Mouse (Mus musculus) induced T-regulatory cell, adult 2 months (primary cell): Measurements from ENCODE around the gene Plekhg3.

ENCODE experiments used
- DNase-seq: peaks from one replicate; pipeline ENCODE4 v3.0.0-alpha.2; 2012; ENCODE audit warnings: low read depth

Gene Plekhg3

DNA sequence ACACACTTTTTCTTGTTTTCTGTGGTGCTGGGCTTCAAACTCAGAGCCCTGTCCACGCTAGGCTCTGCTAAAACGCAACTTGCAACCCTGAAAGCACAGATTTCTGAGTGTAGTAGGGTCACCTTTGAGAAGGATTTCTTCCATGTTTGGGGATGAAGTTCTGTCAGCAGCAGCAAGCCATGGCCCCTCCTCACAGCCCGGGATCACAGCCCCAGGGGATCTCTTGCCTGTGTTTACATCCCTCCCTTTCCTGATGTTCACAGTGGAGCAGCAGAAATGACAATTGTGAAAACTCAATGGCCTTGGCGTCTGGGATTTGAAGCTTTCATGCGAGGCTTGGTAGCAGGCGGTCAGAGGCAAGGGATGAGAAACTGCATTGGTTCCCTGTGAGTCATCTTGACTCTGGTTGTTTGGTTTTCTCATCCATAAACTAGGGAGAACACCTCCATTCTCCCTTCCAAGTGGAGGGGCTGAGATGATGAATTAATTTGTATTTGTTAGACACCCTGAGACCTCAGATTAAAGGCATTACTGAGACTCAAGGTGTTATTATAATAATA lies at the start of gene Plekhg3:
Gene Plekhg3 (plus strand): TSS at position 312 of the 560 bp plus-strand sequence.
- no peak for DNase-seq

DNA sequence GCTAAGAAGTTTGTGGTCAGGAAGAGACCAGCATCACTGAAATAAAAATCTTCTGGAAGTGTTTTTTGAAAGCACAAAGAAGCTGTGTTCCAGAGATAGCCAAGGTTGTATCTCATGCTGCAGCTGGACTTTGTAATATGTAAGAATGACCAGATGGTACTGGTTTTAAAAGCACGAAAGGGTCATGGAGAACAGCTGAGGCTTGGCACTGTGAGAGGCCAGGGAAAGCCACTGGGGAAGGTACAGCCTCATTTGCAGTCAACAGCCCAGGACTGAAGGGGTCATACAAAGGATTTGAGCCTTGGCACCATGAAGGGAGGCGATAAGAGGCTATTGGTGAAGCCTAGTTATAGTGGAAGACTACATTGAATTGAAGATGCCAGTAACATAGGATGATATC lies 48.2 kb upstream of the Plekhg3 start:
- no peak for DNase-seq

DNA sequence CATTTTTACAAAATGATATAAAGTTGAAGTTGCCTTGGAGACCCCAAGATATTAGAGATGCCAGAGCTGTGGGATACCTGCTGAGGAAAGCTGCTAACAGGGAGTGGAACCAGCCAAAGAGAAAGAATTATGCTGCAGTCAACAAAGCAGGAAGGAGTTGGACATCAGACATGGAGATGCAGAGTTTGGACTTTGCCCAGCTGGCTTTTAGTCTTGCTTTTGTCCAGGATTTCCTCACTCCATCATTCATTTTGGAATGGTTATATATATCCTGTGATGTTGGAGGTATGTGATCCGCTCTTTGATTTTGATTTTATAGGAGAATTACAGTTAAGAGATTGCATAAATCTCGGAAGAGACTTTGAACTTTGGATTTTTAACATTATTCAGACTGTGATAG lies 47.7 kb upstream of the Plekhg3 start:
- no peak for DNase-seq

DNA sequence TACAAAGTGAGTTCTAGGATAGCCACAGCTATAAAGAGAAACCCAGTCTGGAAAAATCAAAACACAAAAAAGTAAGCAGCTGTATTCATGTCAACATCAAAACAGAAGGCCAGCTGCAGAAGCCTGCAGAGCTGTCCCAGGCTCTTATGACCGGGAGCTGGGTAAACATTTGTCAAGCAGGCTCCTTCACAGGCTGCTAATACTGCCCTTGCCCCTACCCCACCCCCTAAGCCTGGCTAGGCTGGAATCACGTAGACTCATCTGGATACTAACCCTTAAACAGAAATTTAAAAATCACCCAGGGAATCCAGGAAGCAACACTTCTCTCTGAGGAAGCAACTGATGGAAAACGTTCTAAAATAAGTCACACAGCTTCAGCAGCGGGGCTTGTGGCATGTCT lies 45.8 kb upstream of the Plekhg3 start:
- no peak for DNase-seq

DNA sequence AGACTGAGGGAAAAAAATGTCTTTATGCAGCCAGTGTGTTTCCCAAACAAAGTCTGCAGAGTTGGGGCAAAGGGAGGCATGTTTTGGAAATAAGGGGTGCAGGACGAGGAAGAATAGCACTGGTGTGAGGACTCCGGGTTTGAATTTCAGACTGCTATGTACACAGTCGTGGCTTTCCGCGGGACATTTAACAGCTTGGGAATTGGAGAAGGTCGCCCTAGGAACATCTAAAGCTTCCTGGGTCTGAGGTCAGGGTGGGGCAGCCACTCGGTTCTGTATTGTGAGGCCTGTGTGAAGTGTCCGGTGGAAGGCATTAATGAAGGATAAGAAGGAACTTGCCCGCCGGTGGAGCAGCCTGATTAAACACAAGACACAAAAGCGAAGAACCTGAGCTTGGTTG lies 45.3 kb upstream of the Plekhg3 start:
- no peak for DNase-seq

DNA sequence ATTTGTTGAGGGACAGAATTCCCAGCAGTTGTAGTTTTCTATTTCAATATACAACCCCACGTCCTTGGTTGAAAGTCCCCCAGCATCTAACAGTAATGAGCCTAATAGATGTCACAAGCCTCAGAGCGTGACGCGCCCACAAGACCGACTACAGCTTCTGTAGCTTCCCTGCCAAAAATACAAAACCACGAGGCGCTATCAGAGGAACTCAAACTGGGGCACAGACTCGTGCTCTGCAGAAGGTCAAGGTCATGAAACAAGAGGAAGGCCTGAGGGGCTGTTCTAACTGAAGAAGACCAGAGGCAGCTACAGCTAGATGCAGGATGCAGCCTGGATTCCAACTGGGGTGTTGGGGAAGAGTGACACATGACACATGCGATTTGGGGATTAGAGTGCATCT lies 43.7 kb upstream of the Plekhg3 start:
- no peak for DNase-seq

DNA sequence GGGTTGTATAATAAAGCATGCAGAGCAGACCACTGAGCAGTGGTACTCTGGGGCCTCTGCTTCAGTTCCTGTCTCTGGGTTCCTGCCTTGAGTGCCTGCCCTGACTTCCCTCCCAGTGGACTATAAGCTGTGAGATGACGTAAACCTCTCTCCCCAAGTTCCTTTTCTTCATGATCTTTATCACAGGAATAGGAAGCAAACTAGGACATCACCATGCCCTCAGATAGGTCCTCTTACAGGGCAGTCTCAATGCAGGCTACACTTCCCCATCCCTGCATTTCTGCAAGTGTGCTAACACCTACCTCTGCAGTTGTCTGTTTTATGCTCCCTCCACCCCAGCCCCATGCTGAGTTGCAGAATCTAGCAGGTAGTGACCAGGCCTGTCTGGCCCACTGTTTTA lies 39.9 kb upstream of the Plekhg3 start:
- DNase-seq, result no peak

DNA sequence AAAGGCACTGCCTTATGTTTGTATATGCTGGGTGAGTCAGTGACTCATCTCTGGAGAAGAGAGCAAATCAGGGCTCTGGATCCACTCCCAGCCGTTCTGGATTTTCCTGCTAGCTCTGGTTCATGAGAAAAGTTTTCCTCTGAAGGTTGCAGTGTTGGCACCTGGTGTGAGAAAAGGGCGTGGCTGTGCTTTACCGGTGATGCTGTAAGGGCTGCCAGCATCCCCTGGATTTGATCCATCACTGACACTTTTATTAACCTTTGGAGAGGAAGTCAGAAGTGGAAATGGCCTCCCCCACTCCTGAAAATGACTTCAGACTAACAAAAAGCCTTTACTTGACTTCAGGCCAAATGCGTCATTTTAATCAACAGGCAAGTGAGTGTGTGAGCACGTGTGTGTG lies 37.2 kb upstream of the Plekhg3 start:
- no peak for DNase-seq

DNA sequence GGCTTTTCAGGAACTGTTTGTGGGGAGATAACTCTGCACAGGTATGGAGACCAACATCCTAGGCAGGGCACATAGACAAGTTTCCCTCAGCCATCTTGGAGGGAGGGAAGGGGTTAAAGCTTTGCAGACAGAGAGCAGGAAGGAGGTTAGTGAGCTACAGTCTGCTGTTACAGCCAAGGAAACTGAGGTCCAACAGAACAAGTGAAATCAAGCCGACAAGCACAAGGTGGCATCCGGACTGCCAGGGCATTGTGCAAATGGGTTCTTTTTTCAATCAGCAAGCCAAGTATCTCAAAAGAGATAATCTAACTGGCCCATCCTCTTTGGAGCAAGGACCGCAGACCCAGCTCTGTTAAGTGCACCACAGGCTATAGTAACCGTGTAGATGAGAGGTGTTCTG lies 35.3 kb upstream of the Plekhg3 start:
- DNase-seq, result no peak

DNA sequence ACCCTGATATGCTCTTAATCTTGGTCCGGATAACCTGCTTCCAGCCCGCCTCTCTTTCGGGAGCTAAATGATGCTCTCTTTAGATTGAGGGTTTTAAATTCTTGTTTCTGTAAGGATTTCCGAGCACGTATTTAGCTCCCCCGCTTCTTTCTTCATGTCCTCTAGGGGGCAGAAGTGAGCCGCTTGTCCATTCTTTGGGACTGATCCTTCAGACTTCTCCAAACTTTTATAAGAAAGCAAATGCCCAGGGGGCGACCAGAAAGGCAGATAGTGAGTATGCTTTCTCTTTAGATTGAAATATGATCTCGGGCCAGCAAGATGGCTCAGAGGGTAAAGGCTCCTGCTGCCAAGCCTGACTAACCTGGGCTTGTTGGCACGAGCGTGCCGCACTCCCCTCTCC lies 34.4 kb upstream of the Plekhg3 start:
- DNase-seq, result peak; percentile 77

DNA sequence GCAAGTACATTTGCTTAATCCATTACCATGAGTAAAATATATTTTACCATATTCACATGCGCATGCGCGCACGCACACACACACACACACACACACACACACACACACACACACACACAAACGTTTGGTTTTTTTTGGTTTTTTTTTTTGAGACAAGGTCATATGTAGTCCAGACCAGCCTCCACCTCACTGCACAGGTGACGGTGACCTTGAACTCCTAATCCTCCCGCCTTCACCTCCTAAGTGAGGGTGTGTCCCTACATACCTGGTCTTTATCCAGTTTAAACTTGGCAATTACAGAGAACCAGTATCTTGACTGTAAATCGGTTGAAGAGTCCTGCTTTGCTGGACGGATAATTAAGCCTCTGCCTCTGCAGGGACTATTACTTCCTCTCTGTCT lies 31.4 kb upstream of the Plekhg3 start:
- DNase-seq, result no peak

DNA sequence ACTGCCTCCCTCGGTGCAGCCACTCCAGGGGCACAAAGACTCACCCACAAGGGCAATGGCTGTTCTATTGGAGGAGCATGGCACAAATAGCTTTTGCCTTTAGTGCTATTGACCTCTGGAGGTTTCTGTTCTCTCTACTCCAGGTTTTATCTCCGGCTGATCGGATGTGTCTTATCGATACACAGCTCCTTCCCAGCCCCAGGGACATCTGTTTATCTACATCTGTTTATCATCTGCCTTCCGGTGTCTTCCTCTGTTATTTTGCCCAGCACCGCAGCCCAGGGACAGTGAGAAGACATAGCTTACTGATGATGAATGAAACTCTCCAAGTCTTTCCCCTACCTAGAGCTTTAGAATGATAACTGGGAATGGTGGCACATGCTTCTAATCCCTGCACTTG lies 30.6 kb upstream of the Plekhg3 start:
- no peak for DNase-seq

DNA sequence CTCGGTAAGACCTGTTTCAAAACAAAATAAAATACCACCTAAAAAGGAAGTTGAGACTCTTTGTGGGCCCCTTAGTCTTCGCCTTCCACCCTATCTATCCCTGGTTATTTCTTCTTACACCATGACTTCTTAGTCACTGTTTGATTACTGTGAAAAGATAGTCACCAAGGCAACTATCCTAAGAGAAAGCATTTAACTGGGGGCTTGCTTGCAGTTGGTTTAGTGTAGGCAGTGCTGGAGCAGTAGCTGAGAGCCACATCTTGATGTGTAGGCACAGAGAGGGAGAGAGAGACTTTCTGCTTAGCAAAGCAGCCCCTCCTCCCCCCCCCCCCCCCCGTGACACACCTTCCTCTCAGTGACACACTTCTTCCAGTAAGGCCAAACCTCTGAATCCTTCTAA lies 29.8 kb upstream of the Plekhg3 start:
- DNase-seq, result no peak

DNA sequence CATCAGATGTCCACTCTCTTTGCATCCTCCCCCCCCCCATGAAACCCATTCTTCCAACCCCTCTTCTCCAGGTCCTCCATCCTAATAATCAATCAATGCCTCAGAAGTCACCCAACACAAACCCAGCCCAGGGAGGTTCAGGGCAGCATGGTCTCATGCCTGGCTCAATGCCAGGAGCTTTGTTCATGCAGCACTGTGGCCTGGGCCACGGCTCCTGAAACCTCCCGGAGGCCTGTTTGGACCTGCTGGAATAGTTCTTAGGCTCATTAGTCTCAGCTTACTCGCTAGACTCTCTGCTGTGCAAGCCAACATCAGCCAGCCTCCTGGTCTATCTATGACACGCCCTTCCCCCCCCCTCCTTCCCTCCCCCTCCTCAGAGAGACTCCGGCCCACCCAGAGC lies 27.7 kb upstream of the Plekhg3 start:
- no peak for DNase-seq

DNA sequence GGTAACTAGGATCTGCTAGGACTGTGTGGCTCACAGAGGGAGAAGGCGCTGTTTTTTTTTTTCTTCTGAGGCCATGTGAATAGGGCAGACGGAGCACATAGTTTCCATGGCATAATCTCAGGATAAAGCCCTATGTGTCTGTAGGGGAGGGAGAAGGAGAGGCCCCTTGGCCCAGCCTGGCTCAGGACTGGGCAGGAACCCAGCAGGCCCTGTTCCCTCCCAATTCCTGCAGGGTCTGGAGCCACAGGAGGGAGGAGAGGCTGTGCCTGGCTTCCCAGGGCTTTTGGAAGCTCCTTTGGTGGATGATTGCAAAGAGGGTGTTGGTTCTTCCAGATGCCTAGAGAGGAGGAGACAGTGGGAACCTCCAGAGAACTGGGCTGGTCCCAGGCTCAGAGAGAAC lies 24.2 kb upstream of the Plekhg3 start:
- no peak for DNase-seq

DNA sequence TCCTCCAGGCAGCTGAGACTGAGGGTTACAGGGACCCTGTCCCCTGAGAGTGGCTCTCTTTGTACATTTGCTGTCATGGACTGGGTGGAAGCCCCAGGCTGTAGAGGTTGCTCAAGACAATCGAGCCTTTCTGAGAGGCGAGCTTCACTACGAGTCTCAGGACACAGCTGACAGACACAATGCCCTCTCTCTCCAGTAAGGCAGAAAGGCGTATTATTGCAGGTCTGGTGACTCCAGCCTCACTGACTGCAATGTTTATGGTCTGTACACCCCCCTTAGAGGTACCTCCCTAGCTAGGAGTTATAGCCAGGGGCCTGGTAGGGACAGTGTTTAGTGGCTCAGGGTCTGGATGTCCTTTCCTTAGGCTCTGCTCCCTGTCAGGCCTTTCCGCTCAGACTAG lies 22.9 kb upstream of the Plekhg3 start:
- DNase-seq, result no peak

DNA sequence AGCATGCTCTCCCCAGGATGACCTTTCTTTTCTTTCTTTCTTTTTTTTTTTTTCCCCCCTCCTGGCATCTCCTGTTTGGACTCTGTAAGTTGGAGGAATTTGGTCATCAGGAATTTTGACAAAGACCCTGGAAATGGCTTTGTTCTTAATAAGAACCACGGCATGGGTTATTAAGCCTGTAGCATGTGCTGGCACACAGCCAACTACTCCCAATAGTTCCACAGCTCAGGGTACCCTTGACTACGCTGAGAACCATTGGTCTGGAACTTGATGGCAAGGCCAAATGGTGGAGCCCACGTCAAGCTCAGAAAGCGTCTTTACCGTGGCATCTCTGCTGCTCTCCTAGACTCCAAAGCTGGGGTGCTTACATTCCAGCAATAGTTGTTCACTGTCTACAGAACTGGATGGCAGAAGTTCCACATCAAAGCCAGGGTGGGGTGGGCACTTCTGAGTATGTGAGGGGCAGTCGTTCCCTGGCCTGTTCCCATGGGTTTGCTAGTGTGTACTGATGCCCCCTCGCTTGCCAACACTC lies 21.7 kb upstream of the Plekhg3 start:
- DNase-seq, result no peak

DNA sequence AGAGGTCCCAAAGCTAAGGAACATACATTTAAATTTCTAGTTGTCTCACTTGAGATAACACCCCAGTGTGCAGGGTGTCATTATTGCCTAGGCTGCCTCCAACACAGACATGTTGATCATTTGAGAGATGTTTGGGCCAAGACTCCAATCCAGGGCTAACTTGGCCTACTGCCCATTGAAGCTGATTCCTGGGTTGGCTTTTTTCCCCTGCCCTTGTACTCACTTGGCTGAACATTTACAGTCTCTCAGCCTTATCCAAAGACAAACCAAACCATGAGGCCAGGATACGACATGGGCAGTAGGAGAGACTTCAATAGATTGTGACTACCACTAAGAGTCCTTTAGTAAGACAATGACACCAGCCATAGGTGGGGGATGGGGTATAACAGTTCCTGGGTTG lies 18.0 kb upstream of the Plekhg3 start:
- DNase-seq, result no peak

DNA sequence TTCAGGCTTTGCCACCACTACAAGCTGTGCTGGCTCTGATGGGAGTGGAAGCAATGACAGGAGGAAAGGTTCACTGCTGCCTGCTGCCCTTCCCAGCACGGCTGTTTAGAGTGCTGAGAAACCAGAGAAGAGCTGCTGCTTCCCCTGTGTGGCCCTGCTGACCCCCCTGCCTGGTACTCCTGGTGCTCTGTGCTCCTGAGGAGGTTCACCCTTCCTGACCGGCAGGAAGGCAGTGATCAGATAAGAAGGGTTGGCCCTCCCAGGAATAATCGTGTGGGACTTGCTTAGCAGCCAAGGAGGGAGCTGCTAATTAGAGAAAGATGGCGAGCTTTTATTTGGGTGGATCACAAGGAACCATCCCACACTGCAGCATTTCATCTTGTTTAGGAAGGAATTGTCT lies 15.8 kb upstream of the Plekhg3 start:
- DNase-seq, result no peak

DNA sequence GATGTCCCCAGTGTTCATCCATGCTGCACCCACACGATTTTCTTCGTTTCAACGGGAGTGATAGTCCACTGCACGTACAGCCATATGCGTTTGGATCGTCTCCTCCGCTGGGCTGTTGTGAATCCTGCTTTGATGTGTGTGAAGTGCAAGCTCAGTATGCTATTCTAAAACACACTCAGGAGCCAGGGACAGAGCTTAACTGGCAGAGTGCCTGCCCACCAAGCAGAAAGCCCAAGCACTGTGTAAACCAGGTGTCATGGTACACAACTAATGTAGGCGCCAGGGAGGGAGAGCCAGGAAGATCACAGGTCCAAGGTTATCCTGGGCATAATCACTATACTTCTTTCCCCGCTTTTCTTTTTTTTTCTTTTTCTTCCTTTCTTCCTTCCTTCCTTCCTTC lies 12.7 kb upstream of the Plekhg3 start:
- no peak for DNase-seq

DNA sequence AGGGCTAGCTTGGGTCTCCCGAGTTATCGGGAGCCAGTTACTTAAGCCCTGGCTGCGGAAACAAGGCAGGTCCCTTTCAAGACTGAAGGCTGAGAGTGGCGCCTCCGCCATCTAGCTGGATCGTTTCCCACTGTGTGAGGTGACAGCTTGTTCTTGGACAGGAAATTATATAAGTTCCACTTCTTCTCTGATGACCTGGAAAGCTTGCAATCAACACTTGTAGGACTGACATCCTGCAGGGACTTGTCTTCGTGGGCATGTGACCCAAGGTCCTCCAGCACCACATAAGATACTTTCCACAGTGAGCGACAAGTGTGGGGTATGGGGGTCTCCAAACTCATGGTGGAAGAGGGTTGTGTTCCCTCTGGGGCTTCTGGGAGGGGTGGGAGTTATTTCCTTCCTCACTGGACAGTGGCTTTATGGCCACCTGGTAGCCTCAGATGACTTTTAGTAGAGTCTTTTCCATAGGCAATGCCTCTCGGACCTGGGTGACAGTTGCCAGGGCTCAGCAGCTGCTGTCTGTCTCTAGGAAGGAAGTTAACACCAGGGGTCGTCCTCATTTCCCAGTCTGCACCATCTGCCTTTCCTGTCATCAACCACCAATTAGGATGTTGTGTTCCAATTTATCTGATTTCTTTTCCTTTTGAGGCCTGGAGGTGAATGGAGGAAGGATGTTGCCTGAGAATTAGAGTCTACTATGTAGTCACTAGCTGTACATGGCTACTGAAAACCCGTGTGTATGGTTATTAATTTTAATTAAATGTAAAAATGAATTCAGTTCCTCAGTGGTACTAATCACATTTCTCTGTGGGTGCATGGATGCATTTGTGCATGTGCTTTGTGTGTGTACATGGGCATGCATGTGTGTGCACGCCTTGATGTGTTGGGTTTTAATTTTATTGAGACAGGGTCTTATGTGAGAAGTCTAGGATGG lies 11.5 kb upstream of the Plekhg3 start:
- no peak for DNase-seq

DNA sequence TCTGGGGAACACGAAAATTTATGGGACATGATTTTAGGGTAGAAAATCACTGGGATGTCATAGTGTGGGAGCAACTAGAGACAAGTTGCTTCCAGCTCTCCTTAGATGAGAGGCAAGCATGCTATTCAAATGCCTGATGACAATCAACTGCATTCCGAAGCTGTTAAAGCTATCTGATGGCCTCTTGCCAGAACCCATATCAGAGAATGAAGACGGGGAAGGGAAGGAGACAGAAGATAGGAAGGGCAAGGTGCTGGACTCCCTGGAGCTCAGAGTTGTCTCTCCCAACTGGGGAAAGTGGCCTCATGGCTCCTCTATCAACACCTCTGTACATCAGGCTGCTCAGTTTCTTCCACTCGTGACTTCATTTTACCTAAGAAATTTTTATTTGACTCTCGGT lies 7.0 kb upstream of the Plekhg3 start:
- DNase-seq, result no peak

DNA sequence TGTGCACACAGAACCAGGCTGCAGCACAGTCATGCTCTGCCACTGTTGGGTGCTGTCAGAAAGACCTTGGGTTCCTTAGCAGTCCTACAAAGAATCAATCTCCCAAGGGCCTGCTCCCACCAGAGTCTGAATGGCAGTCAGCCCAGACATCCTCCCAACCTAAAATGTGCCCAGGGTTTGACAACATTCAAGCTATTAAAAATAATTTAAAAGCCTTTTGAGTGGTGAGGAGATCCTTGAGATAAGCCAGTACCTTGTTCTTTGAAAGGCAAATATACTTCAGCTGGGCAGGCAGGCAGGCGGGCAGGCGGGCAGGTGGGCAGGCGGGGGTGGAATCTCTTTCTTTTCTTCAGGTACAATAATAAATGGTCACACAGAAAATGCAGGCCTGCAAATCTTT lies 5.8 kb upstream of the Plekhg3 start:
- no peak for DNase-seq
